Mouse (Mus musculus): ENCODE data around the gene Sbk1.
"Not testable (repeated sequence)": the region's sequence is repeated elsewhere in the genome, so short reads cannot be mapped to it uniquely, and the experiment has no call there.

Sbk1 gene

GRCm38 (mm10) chr7:126263964-126264363 is 8.5 kb upstream of the Sbk1 start:
- no peak for DNase-seq (ENCODE audit: low read depth in 2 of 2, low spot score in 2 of 2)

DNA sequence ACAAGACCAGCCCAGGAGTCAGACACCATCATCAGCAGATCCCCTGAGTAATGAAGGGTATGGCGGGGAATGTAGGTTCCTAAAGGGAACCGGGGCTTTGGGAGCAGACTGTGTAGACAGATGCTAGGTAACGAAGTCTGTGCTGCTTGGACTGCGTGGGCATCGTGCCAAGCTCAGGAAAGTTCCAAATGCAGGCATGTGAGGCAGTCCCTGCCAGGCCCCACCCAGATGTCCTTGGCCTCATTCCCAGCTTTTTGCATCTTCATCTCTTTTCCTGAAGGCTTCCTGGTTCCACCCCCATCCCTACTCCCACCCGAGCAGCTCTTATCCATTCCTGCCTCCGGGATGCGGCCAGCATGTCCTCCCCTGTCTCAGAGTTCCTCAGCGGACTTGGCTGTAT is 6.5 kb upstream of the Sbk1 start:
- DNase-seq (ENCODE audit: low read depth in 2 of 2, low spot score in 2 of 2): no peak

- DNase-seq (ENCODE audit: low read depth in 2 of 2, low spot score in 2 of 2): no peak
These were observed 6.0 kb upstream of the Sbk1 start for GRCm38 (mm10) chr7:126266372-126266870.

DNA sequence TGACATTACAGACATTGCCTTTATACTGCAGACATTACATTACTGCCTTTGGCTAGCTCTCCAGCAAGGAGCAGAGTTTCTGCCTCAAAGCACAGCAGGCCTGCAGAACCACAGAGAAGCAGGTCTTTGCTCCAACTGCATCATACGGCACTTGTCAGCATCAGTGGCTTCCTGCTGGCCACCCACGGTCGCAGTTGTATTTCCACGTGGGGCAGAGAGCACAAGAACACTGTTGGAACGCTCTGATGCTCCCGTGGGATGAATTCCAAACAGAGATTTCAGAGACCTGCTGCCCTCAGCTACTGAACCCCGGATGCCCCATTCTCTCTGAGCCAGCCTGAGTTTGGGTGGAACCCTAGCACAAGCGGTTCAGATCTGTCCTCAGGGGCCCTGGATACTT is 4.8 kb upstream of the Sbk1 start:
- no peak for DNase-seq (ENCODE audit: low read depth in 2 of 2, low spot score in 2 of 2)

- no peak for DNase-seq (ENCODE audit: low read depth in 2 of 2, low spot score in 2 of 2)
These were observed 422 bp downstream of the Sbk1 start for GRCm38 (mm10) chr7:126272770-126273311.

- DNase-seq (ENCODE audit: low read depth in 2 of 2, low spot score in 2 of 2): peak in 1 of 2 experiments; percentile 28
These were observed 1.1 kb downstream of the Sbk1 start for GRCm38 (mm10) chr7:126273351-126274042.

DNA sequence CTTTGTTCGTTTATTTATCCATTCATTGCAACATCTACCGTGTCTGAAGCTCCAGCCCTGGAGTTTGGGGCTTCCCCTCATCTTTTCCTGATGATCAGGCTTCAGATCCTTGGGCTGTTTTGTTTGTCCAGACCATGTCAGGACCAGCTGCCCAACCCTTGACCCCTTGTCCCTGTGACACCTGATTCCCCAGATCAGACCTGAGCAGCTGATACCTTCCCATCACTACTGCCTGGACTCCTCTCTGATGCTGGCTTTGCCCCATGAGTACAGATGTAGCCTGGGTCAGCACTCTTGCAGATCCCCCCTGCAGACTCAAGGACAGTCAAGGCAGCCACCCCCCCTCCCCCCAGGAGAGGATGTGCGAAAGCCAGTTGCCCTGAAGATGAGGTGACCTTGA is 1.7 kb downstream of the Sbk1 start:
- no peak for DNase-seq (ENCODE audit: low read depth in 2 of 2, low spot score in 2 of 2)

DNA sequence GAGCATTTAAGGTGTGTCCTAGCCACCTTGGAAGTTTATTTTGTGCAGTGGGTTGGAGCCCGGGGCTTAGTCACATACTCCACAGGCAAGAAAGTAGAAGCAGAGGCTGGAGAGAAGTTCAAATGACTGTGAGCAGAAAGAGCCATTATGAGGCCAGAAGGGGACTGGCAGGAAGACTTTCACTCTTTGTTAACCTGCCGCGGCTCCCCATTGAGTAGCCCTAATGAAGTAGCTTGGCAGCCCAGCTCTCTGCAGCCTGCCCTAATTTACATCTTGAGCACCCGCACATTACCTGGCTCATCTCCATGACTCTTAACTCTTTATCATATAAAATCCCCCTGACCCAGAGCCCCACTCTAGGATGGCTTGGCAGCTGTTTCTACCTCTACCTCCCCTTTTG is 2.2 kb downstream of the Sbk1 start:
- DNase-seq (ENCODE audit: low read depth in 2 of 2, low spot score in 2 of 2): no peak

- no peak for DNase-seq (ENCODE audit: low read depth in 2 of 2, low spot score in 2 of 2)
These were observed 3.3 kb downstream of the Sbk1 start for GRCm38 (mm10) chr7:126275711-126276110.

- DNase-seq (ENCODE audit: low read depth in 2 of 2, low spot score in 2 of 2): no peak
These were observed 3.9 kb downstream of the Sbk1 start for GRCm38 (mm10) chr7:126276297-126276696.

- no peak for DNase-seq (ENCODE audit: low read depth in 2 of 2, low spot score in 2 of 2)
These were observed 5.3 kb downstream of the Sbk1 start for GRCm38 (mm10) chr7:126277536-126278295.

DNA sequence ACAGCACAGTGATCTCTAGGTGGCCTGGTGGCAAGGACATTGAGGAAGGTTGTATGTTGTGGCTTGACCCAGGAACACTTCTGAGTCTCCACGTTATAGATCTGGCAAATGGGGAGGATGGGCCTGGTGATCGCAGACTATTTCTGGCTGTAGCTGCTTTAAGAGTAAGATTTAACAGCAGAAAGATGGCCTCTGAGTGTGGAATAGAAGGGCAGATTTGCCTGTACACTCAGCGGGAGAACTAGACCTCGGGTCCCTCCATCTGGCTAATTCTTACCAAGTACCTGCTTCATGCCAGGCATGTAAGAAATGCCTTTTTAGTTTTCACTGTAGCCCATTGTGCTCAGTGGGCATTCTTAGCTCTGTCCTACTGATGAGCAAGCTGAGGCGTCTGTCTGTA is 6.4 kb downstream of the Sbk1 start:
- no peak for DNase-seq (ENCODE audit: low read depth in 2 of 2, low spot score in 2 of 2)

GRCm38 (mm10) chr7:126279774-126280482 is 7.5 kb downstream of the Sbk1 start:
- DNase-seq (ENCODE audit: low read depth in 2 of 2, low spot score in 2 of 2): no peak

DNA sequence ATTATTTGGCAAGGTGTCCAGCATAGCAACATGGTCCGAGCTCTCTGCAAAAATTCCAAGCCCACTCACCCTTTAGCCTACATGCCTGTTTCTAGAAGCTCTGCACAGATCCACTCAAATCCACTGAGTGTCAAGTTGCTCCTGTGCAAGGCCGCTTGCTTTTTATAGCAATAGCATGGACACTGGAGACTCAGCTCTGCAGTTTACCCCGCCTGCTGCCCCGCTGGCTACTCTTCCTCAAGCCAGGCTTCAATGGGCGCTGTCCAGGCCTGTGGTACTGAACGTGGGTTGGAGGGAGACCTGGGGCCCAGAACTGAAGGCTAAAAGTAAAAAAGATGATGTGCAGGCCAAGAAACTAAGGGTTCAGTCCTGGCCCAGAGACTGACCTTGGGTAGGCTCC is 8.3 kb downstream of the Sbk1 start:
- DNase-seq (ENCODE audit: low read depth in 2 of 2, low spot score in 2 of 2): no peak

GRCm38 (mm10) chr7:126281876-126282682 is 9.7 kb downstream of the Sbk1 start:
- no peak for DNase-seq (ENCODE audit: low read depth in 2 of 2, low spot score in 2 of 2)

GRCm38 (mm10) chr7:126282683-126282990 is 10.2 kb downstream of the Sbk1 start:
- DNase-seq (ENCODE audit: low read depth in 2 of 2, low spot score in 2 of 2): not testable (repeated sequence)

GRCm38 (mm10) chr7:126284021-126284420 is 11.6 kb downstream of the Sbk1 start:
- DNase-seq (ENCODE audit: low read depth in 2 of 2, low spot score in 2 of 2): no peak

DNA sequence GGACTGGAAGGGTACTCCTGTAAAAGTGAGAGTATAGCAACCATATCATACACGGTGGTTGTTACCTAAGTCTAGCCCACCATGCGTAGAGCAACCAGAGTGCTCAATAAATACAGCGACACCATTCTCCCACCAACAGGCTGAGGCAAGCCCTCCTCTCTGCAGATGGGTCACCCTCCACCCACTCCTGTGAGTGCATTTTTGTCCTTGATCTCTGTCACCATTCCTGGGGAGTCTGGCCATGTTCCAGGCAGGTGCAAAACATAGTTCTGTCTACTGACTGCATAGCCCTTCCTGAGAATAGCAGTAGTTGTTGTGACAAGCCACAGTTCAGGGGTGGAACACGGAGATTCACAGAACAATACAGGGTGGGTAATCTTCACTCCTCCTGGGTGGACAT is 12.0 kb downstream of the Sbk1 start:
- DNase-seq (ENCODE audit: low read depth in 2 of 2, low spot score in 2 of 2): no peak

DNA sequence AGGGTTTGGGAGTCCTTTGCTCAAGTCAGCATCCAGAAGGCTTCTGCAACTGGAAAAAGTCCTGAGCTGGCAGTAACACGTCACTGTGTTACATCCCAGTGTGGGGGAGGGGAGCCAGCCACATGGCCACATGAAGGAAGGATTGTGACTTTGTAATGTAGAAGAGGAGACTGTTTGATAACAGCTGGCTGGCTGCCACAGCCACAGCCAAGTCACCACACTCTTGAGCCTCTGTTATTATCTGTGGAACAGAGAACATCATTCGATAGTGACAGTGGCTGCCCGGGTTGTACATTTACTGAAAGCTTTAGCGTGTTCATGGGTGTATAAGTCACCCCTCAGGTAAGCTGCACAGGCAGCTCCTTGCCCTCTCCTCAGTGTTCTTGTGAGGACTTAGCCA is 12.4 kb downstream of the Sbk1 start:
- peak; percentile 50 to 60 for DNase-seq (ENCODE audit: low read depth in 2 of 2, low spot score in 2 of 2)

GRCm38 (mm10) chr7:126285293-126286211 is 13.1 kb downstream of the Sbk1 start:
- peak; percentile 77 to 85 for DNase-seq (ENCODE audit: low read depth in 2 of 2, low spot score in 2 of 2)
